Mouse (Mus musculus): ENCODE measurements around the gene C330021F23Rik. TPM values are rescaled to one million over a fixed set of nuclear protein-coding genes. Genes with fewer than 3 reads are reported as not detected.

Gene C330021F23Rik
- polyA plus RNA-seq, 1 experiment from 2014 or later, result 3.0 TPM

GRCm38 (mm10) chr8:3598054-3598453, 30.3 kb downstream of the C330021F23Rik start:
- DNase-seq (ENCODE audit: low spot score) (no peak), ATAC-seq (replicated peaks; ENCODE audit: low FRiP score) (peak; percentile 30; the same call in 1 of the 2 replicates)
- Histone ChIP-seq H3K9ac (ENCODE audit: low read depth, low read length) (no peak overlapping the region), H3K27me3 (replicated peaks; ENCODE audit: control insufficient read depth, insufficient read depth, low read length) (no peaks in the 10 kb centered on the region), H3K4me3 (ENCODE audit: low read depth, low read length) (no peak overlapping the region), H3K4me1 (replicated peaks; ENCODE audit: control insufficient read depth, insufficient read depth, low read length) (no peaks in the 10 kb centered on the region), H3K36me3 (ENCODE audit: control insufficient read depth, insufficient read depth, low read length) (no peaks in the 10 kb centered on the region; the same call in 1 of the 2 replicates), H3K9me3 (ENCODE audit: control insufficient read depth, low read length) (no peaks in the 10 kb centered on the region), H3K27ac (ENCODE audit: low read depth, low read length) (no peak overlapping the region), H3K4me2 (no peak overlapping the region)
- 63% methylated on average over 3 of the region's 3 CpGs for WGBS

- WGBS, result 62% methylated on average over 1 of the region's 1 CpGs
- Histone ChIP-seq H3K9me3 (ENCODE audit: control insufficient read depth, low read length) (no peaks in the 10 kb centered on the region), H3K27me3 (replicated peaks; ENCODE audit: control insufficient read depth, insufficient read depth, low read length) (no peaks in the 10 kb centered on the region), H3K27ac (ENCODE audit: low read depth, low read length) (no peak overlapping the region), H3K4me2 (no peak overlapping the region), H3K36me3 (ENCODE audit: control insufficient read depth, insufficient read depth, low read length) (no peaks in the 10 kb centered on the region; the same call in 1 of the 2 replicates), H3K9ac (ENCODE audit: low read depth, low read length) (no peak overlapping the region), H3K4me1 (replicated peaks; ENCODE audit: control insufficient read depth, insufficient read depth, low read length) (no peaks in the 10 kb centered on the region), H3K4me3 (ENCODE audit: low read depth, low read length) (no peak overlapping the region)
- DNase-seq (ENCODE audit: low spot score), result no peak
- ATAC-seq (replicated peaks; ENCODE audit: low FRiP score), result no peak
Observed at GRCm38 (mm10) chr8:3599219-3599618, 31.4 kb downstream of the C330021F23Rik start.

GRCm38 (mm10) chr8:3600401-3600800, 32.6 kb downstream of the C330021F23Rik start:
- Histone ChIP-seq H3K9me3 (ENCODE audit: control insufficient read depth, low read length) (no peaks in the 10 kb centered on the region), H3K4me2 (no peak overlapping the region), H3K36me3 (ENCODE audit: control insufficient read depth, insufficient read depth, low read length) (no peaks in the 10 kb centered on the region; the same call in 1 of the 2 replicates), H3K27ac (ENCODE audit: low read depth, low read length) (no peak overlapping the region), H3K4me3 (ENCODE audit: low read depth, low read length) (no peak overlapping the region), H3K27me3 (replicated peaks; ENCODE audit: control insufficient read depth, insufficient read depth, low read length) (no peaks in the 10 kb centered on the region), H3K4me1 (replicated peaks; ENCODE audit: control insufficient read depth, insufficient read depth, low read length) (no peaks in the 10 kb centered on the region), H3K9ac (ENCODE audit: low read depth, low read length) (no peak overlapping the region)
- 84% methylated on average over 6 of the region's 6 CpGs for whole genome bisulfite sequencing
- no peak for ATAC-seq (replicated peaks; ENCODE audit: low FRiP score)
- DNase-seq (ENCODE audit: low spot score), result no peak

GRCm38 (mm10) chr8:3603439-3603838, 35.6 kb downstream of the C330021F23Rik start:
- H3K9ac ChIP-seq (ENCODE audit: low read depth, low read length), result no peak overlapping the region
- H3K4me2 ChIP-seq, result no peak overlapping the region
- H3K9me3 ChIP-seq (ENCODE audit: control insufficient read depth, low read length), result no peaks in the 10 kb centered on the region
- no peak overlapping the region for H3K4me3 ChIP-seq (ENCODE audit: low read depth, low read length)
- DNase-seq (ENCODE audit: low spot score), result no peak
- WGBS, result 71% methylated on average over 13 of the region's 13 CpGs
- H3K27me3 ChIP-seq (replicated peaks; ENCODE audit: control insufficient read depth, insufficient read depth, low read length), result no peaks in the 10 kb centered on the region
- no peak overlapping the region for H3K27ac ChIP-seq (ENCODE audit: low read depth, low read length)
- no peaks in the 10 kb centered on the region for H3K4me1 ChIP-seq (replicated peaks; ENCODE audit: control insufficient read depth, insufficient read depth, low read length)
- no peak for ATAC-seq (replicated peaks; ENCODE audit: low FRiP score)
- H3K36me3 ChIP-seq (ENCODE audit: control insufficient read depth, insufficient read depth, low read length), result no peaks in the 10 kb centered on the region

GRCm38 (mm10) chr8:3606593-3606992, 38.8 kb downstream of the C330021F23Rik start:
- Histone ChIP-seq H3K4me3 (ENCODE audit: low read depth, low read length) (no peak overlapping the region), H3K9me3 (ENCODE audit: control insufficient read depth, low read length) (no peaks in the 10 kb centered on the region), H3K36me3 (ENCODE audit: control insufficient read depth, insufficient read depth, low read length) (peaks cover 20% of the 10 kb centered on the region), H3K9ac (ENCODE audit: low read depth, low read length) (no peak overlapping the region), H3K4me1 (replicated peaks; ENCODE audit: control insufficient read depth, insufficient read depth, low read length) (no peaks in the 10 kb centered on the region), H3K27me3 (replicated peaks; ENCODE audit: control insufficient read depth, insufficient read depth, low read length) (no peaks in the 10 kb centered on the region), H3K27ac (ENCODE audit: low read depth, low read length) (no peak overlapping the region), H3K4me2 (no peak overlapping the region)
- 73% methylated on average over 16 of the region's 16 CpGs for WGBS
- DNase-seq (ENCODE audit: low spot score) (no peak), ATAC-seq (replicated peaks; ENCODE audit: low FRiP score) (no peak)

- Histone ChIP-seq H3K4me1 (replicated peaks; ENCODE audit: control insufficient read depth, insufficient read depth, low read length) (no peaks in the 10 kb centered on the region), H3K27ac (ENCODE audit: low read depth, low read length) (no peak overlapping the region), H3K4me2 (no peak overlapping the region), H3K9me3 (ENCODE audit: control insufficient read depth, low read length) (no peaks in the 10 kb centered on the region), H3K4me3 (ENCODE audit: low read depth, low read length) (no peak overlapping the region), H3K27me3 (replicated peaks; ENCODE audit: control insufficient read depth, insufficient read depth, low read length) (no peaks in the 10 kb centered on the region), H3K36me3 (ENCODE audit: control insufficient read depth, insufficient read depth, low read length) (peaks cover 28% of the 10 kb centered on the region), H3K9ac (ENCODE audit: low read depth, low read length) (no peak overlapping the region)
- ATAC-seq (replicated peaks; ENCODE audit: low FRiP score) (no peak), DNase-seq (ENCODE audit: low spot score) (no peak)
- 91% methylated on average over 7 of the region's 7 CpGs for WGBS
Observed at GRCm38 (mm10) chr8:3607822-3608221, 40.0 kb downstream of the C330021F23Rik start.

GRCm38 (mm10) chr8:3609046-3609815, 41.4 kb downstream of the C330021F23Rik start:
- no peak for ATAC-seq (replicated peaks; ENCODE audit: low FRiP score)
- no peak for DNase-seq (ENCODE audit: low spot score)
- WGBS, result 88% methylated on average over 12 of the region's 12 CpGs
- no peak overlapping the region for H3K9ac ChIP-seq (ENCODE audit: low read depth, low read length)
- no peak overlapping the region for H3K4me2 ChIP-seq
- no peak overlapping the region for H3K27ac ChIP-seq (ENCODE audit: low read depth, low read length)
- H3K27me3 ChIP-seq (replicated peaks; ENCODE audit: control insufficient read depth, insufficient read depth, low read length), result no peaks in the 10 kb centered on the region
- H3K9me3 ChIP-seq (ENCODE audit: control insufficient read depth, low read length), result no peaks in the 10 kb centered on the region
- H3K36me3 ChIP-seq (ENCODE audit: control insufficient read depth, insufficient read depth, low read length), result peaks cover 41% of the 10 kb centered on the region
- H3K4me1 ChIP-seq (replicated peaks; ENCODE audit: control insufficient read depth, insufficient read depth, low read length), result no peaks in the 10 kb centered on the region
- no peak overlapping the region for H3K4me3 ChIP-seq (ENCODE audit: low read depth, low read length)

- no peak for ATAC-seq (replicated peaks; ENCODE audit: low FRiP score)
Observed at GRCm38 (mm10) chr8:3609816-3610150, 42.0 kb downstream of the C330021F23Rik start.

More at GRCm38 (mm10) chr8:3609816-3610150, 42.0 kb downstream of the C330021F23Rik start:
- Histone ChIP-seq H3K9me3 (ENCODE audit: control insufficient read depth, low read length) (no peaks in the 10 kb centered on the region), H3K4me1 (replicated peaks; ENCODE audit: control insufficient read depth, insufficient read depth, low read length) (no peaks in the 10 kb centered on the region), H3K36me3 (ENCODE audit: control insufficient read depth, insufficient read depth, low read length) (peaks cover 46% of the 10 kb centered on the region), H3K27me3 (replicated peaks; ENCODE audit: control insufficient read depth, insufficient read depth, low read length) (no peaks in the 10 kb centered on the region), H3K4me2 (no peak overlapping the region), H3K27ac (ENCODE audit: low read depth, low read length) (no peak overlapping the region), H3K9ac (ENCODE audit: low read depth, low read length) (no peak overlapping the region), H3K4me3 (ENCODE audit: low read depth, low read length) (no peak overlapping the region)
- WGBS, result 78% methylated on average over 6 of the region's 6 CpGs
- no peak for DNase-seq (ENCODE audit: low spot score)

Measured in liver, embryonic 11.5 days (tissue).